Mouse (Mus musculus): ENCODE measurements around the gene Cyth2. TPM values are rescaled to one million over a fixed set of nuclear protein-coding genes. Genes with fewer than 3 reads are reported as not detected.
A peak's percentile ranks its signal among the peaks of the same experiment; 100 is the strongest.

The Cyth2 gene
- polyA plus RNA-seq (2014; fragmentation: Nextera tagmentation; extraction: Ambion mirVana), result 223 and 239 TPM in 2 replicates

- Histone ChIP-seq H3K9ac (ENCODE audit: low read length) (peak within 1 kb of the TSS; percentile 99), H3K4me2 (ENCODE audit: low read depth) (peak within 1 kb of the TSS; percentile 88), H3K9me3 (ENCODE audit: control insufficient read depth, low read length) (no peaks in the 10 kb centered on the region), H3K4me3 (ENCODE audit: low read depth, low read length) (peak within 1 kb of the TSS; percentile 92), H3K4me1 (ENCODE audit: control insufficient read depth, insufficient read depth, low read length) (peaks cover 10% of the 10 kb centered on the region), H3K36me3 (ENCODE audit: control insufficient read depth, insufficient read depth, low read length) (peaks cover 27% of the 10 kb centered on the region), H3K27ac (ENCODE audit: low read depth, low read length) (peak within 1 kb of the TSS; percentile 100), H3K27me3 (ENCODE audit: control insufficient read depth, insufficient read depth, low read length) (no peaks in the 10 kb centered on the region)
- peak; percentile 100 for DNase-seq (ENCODE audit: low spot score)
- under 1% methylated on average over 51 of the region's 92 CpGs for WGBS
- peak; percentile 98 for ATAC-seq (ENCODE audit: insufficient read depth, low FRiP score, low TSS enrichment)
These were observed at the start of gene Cyth2 for GRCm38 (mm10) chr7:45813787-45814779. Cyth2 (minus strand) TSS chr7:45814581.

- no peak for DNase-seq (ENCODE audit: low spot score)
- no peak for ATAC-seq (ENCODE audit: insufficient read depth, low FRiP score, low TSS enrichment)
- H3K4me1 ChIP-seq (ENCODE audit: control insufficient read depth, insufficient read depth, low read length), result peaks cover 2% of the 10 kb centered on the region
These were observed 48.4 kb upstream of the Cyth2 start for GRCm38 (mm10) chr7:45862804-45863203.

GRCm38 (mm10) chr7:45859008-45859407 is 44.6 kb upstream of the Cyth2 start:
- ATAC-seq (ENCODE audit: insufficient read depth, low FRiP score, low TSS enrichment), result no peak

More at GRCm38 (mm10) chr7:45862804-45863203, 48.4 kb upstream of the Cyth2 start:
- no peak overlapping the region for H3K4me3 ChIP-seq (ENCODE audit: low read depth, low read length)
- H3K27me3 ChIP-seq (ENCODE audit: control insufficient read depth, insufficient read depth, low read length), result peaks cover 9% of the 10 kb centered on the region
- no peak overlapping the region for H3K4me2 ChIP-seq (ENCODE audit: low read depth)
- no peak overlapping the region for H3K9ac ChIP-seq (ENCODE audit: low read length)
- 90% methylated on average over 7 of the region's 7 CpGs for WGBS
- H3K9me3 ChIP-seq (ENCODE audit: control insufficient read depth, low read length), result no peaks in the 10 kb centered on the region
- H3K27ac ChIP-seq (ENCODE audit: low read depth, low read length), result no peak overlapping the region
- H3K36me3 ChIP-seq (ENCODE audit: control insufficient read depth, insufficient read depth, low read length), result no peaks in the 10 kb centered on the region

GRCm38 (mm10) chr7:45856950-45857901 is 42.8 kb upstream of the Cyth2 start:
- ATAC-seq (ENCODE audit: insufficient read depth, low FRiP score, low TSS enrichment) (no peak), DNase-seq (ENCODE audit: low spot score) (no peak)
- Histone ChIP-seq H3K4me2 (ENCODE audit: low read depth) (peak overlapping the region; percentile 54), H3K4me3 (ENCODE audit: low read depth, low read length) (peak overlapping the region; percentile 31), H3K4me1 (ENCODE audit: control insufficient read depth, insufficient read depth, low read length) (no peaks in the 10 kb centered on the region), H3K9ac (ENCODE audit: low read length) (peak overlapping the region; percentile 42), H3K36me3 (ENCODE audit: control insufficient read depth, insufficient read depth, low read length) (no peaks in the 10 kb centered on the region), H3K27me3 (ENCODE audit: control insufficient read depth, insufficient read depth, low read length) (peaks cover 10% of the 10 kb centered on the region; the same call in 1 of the 2 replicates), H3K9me3 (ENCODE audit: control insufficient read depth, low read length) (no peaks in the 10 kb centered on the region), H3K27ac (ENCODE audit: low read depth, low read length) (no peak overlapping the region)
- WGBS, result 2% methylated on average over 30 of the region's 30 CpGs

More at GRCm38 (mm10) chr7:45859008-45859407, 44.6 kb upstream of the Cyth2 start:
- peaks cover 10% of the 10 kb centered on the region; the same call in 1 of the 2 replicates for H3K27me3 ChIP-seq (ENCODE audit: control insufficient read depth, insufficient read depth, low read length)
- no peak overlapping the region for H3K4me3 ChIP-seq (ENCODE audit: low read depth, low read length)
- H3K36me3 ChIP-seq (ENCODE audit: control insufficient read depth, insufficient read depth, low read length), result no peaks in the 10 kb centered on the region
- H3K9ac ChIP-seq (ENCODE audit: low read length), result no peak overlapping the region
- no peaks in the 10 kb centered on the region for H3K4me1 ChIP-seq (ENCODE audit: control insufficient read depth, insufficient read depth, low read length)
- H3K27ac ChIP-seq (ENCODE audit: low read depth, low read length), result no peak overlapping the region
- H3K4me2 ChIP-seq (ENCODE audit: low read depth), result no peak overlapping the region
- H3K9me3 ChIP-seq (ENCODE audit: control insufficient read depth, low read length), result no peaks in the 10 kb centered on the region
- 63% methylated on average over 4 of the region's 4 CpGs for WGBS
- DNase-seq (ENCODE audit: low spot score), result no peak

GRCm38 (mm10) chr7:45853089-45853488 is 38.7 kb upstream of the Cyth2 start:
- no peak overlapping the region for H3K4me3 ChIP-seq (ENCODE audit: low read depth, low read length)
- no peaks in the 10 kb centered on the region for H3K4me1 ChIP-seq (ENCODE audit: control insufficient read depth, insufficient read depth, low read length)
- WGBS, result 86% methylated on average over 12 of the region's 12 CpGs
- no peak overlapping the region for H3K9ac ChIP-seq (ENCODE audit: low read length)
- H3K4me2 ChIP-seq (ENCODE audit: low read depth), result no peak overlapping the region
- DNase-seq (ENCODE audit: low spot score) (no peak), ATAC-seq (ENCODE audit: insufficient read depth, low FRiP score, low TSS enrichment) (no peak)
- no peak overlapping the region for H3K27ac ChIP-seq (ENCODE audit: low read depth, low read length)
- no peaks in the 10 kb centered on the region for H3K9me3 ChIP-seq (ENCODE audit: control insufficient read depth, low read length)
- peaks cover 7% of the 10 kb centered on the region; the same call in 1 of the 2 replicates for H3K27me3 ChIP-seq (ENCODE audit: control insufficient read depth, insufficient read depth, low read length)
- no peaks in the 10 kb centered on the region for H3K36me3 ChIP-seq (ENCODE audit: control insufficient read depth, insufficient read depth, low read length)

GRCm38 (mm10) chr7:45850661-45851060 is 36.3 kb upstream of the Cyth2 start:
- Histone ChIP-seq H3K4me2 (ENCODE audit: low read depth) (no peak overlapping the region), H3K9ac (ENCODE audit: low read length) (no peak overlapping the region), H3K4me3 (ENCODE audit: low read depth, low read length) (no peak overlapping the region), H3K27me3 (ENCODE audit: control insufficient read depth, insufficient read depth, low read length) (no peaks in the 10 kb centered on the region), H3K9me3 (ENCODE audit: control insufficient read depth, low read length) (no peaks in the 10 kb centered on the region), H3K36me3 (ENCODE audit: control insufficient read depth, insufficient read depth, low read length) (no peaks in the 10 kb centered on the region), H3K27ac (ENCODE audit: low read depth, low read length) (no peak overlapping the region), H3K4me1 (ENCODE audit: control insufficient read depth, insufficient read depth, low read length) (no peaks in the 10 kb centered on the region)
- no peak for ATAC-seq (ENCODE audit: insufficient read depth, low FRiP score, low TSS enrichment)
- 85% methylated on average over 3 of the region's 3 CpGs for WGBS
- DNase-seq (ENCODE audit: low spot score), result no peak

- Histone ChIP-seq H3K4me3 (ENCODE audit: low read depth, low read length) (no peak overlapping the region), H3K36me3 (ENCODE audit: control insufficient read depth, insufficient read depth, low read length) (no peaks in the 10 kb centered on the region), H3K4me1 (ENCODE audit: control insufficient read depth, insufficient read depth, low read length) (no peaks in the 10 kb centered on the region), H3K9me3 (ENCODE audit: control insufficient read depth, low read length) (no peaks in the 10 kb centered on the region), H3K4me2 (ENCODE audit: low read depth) (no peak overlapping the region), H3K27me3 (ENCODE audit: control insufficient read depth, insufficient read depth, low read length) (no peaks in the 10 kb centered on the region), H3K9ac (ENCODE audit: low read length) (peak overlapping the region; percentile 12; the same call in 1 of the 2 replicates), H3K27ac (ENCODE audit: low read depth, low read length) (no peak overlapping the region)
- DNase-seq (ENCODE audit: low spot score) (no peak), ATAC-seq (ENCODE audit: insufficient read depth, low FRiP score, low TSS enrichment) (no peak)
- 15% methylated on average over 6 of the region's 6 CpGs for WGBS
These were observed 34.2 kb upstream of the Cyth2 start for GRCm38 (mm10) chr7:45848447-45849027.
